Mouse (Mus musculus) kidney, embryonic 16.5 days (tissue): ENCODE measurements around the gene Gsta3. TPM values are rescaled to one million over a fixed set of nuclear protein-coding genes. Genes with fewer than 3 reads are reported as not detected.

Experiments used
- ATAC-seq: fragments of 200-750 bp; cut with Nextera tagmentation; 2 replicates; pipeline ENCODE4 v1.8.0; 2017; ENCODE audit warnings: moderate TSS enrichment; ENCODE audit not compliant: low FRiP score, low TSS enrichment
- H3K27ac ChIP-seq: fragments of 300-500 bp; sonication (generic); 2 replicates; pipeline ENCODE4 v1.5.1; 2014; ENCODE audit warnings: low read length
- H3K27me3 ChIP-seq: fragments of 300-500 bp; sonication (generic); 2 replicates; pipeline ENCODE4 v1.6.1; 2014; ENCODE audit warnings: low read length, control low read depth, mixed read lengths; ENCODE audit not compliant: insufficient read depth
- H3K36me3 ChIP-seq: fragments of 300-500 bp; sonication (generic); 2 replicates; pipeline ENCODE4 v1.6.1; 2014; ENCODE audit warnings: low read length, control low read depth, mixed read lengths; ENCODE audit not compliant: insufficient read depth
- H3K4me1 ChIP-seq: fragments of 300-500 bp; sonication (generic); 2 replicates; pipeline ENCODE4 v1.6.1; 2014; ENCODE audit warnings: low read length, control low read depth, mixed read lengths; ENCODE audit not compliant: insufficient read depth
- H3K4me2 ChIP-seq: fragments of 300-500 bp; sonication (generic); replicated peaks from 2 replicates; pipeline ENCODE4 v1.6.1; 2014; ENCODE audit warnings: low read depth, low read length
- H3K4me3 ChIP-seq: fragments of 300-500 bp; sonication (generic); 2 replicates; pipeline ENCODE4 v1.5.1; 2014; ENCODE audit warnings: mild to moderate bottlenecking, low read length
- H3K9ac ChIP-seq: fragments of 300-500 bp; sonication (generic); replicated peaks from 2 replicates; pipeline ENCODE4 v1.6.1; 2014; ENCODE audit warnings: low read length
- H3K9me3 ChIP-seq: fragments of 300-500 bp; sonication (generic); 2 replicates; pipeline ENCODE4 v1.6.1; 2016; ENCODE audit warnings: low read length, control low read depth
- WGBS: fragments of 180-500 bp; shearing (Covaris S2); extraction: QIAGEN DNeasy Blood & Tissue Kit; methylation state at CpG from one replicate; pipeline ENCODE4 v1.1.7; 2014; 5-methylcytosine and 5-hydroxymethylcytosine counted together
- polyA plus RNA-seq: library from polyadenylated mRNA; unstranded; fragments of >200 nt; fragmentation: Nextera tagmentation; extraction: Ambion mirVana; gene quantifications from 2 replicates; pipeline ENCODE4 v1.2.1, GENCODE M21; 2015

The Gsta3 gene
- polyA plus RNA-seq, 1 experiment from 2014 or later: 14.4 TPM

GRCm38 (mm10) chr1:21291394-21291793 is 51.0 kb downstream of the Gsta3 start:
- no peak for ATAC-seq
- no peaks in the 10 kb centered on the region for H3K36me3 ChIP-seq
- H3K9me3 ChIP-seq: no peaks in the 10 kb centered on the region
- H3K4me3 ChIP-seq: no peak overlapping the region
- H3K4me2 ChIP-seq: no peak overlapping the region
- H3K27me3 ChIP-seq: no peaks in the 10 kb centered on the region
- no peaks in the 10 kb centered on the region for H3K4me1 ChIP-seq
- WGBS: 91% methylated on average over 4 of the region's 4 CpGs
- H3K27ac ChIP-seq: no peak overlapping the region
- H3K9ac ChIP-seq: no peak overlapping the region

GRCm38 (mm10) chr1:21292590-21292989 is 52.2 kb downstream of the Gsta3 start:
- no peak for ATAC-seq
- H3K27ac ChIP-seq: no peak overlapping the region
- no peak overlapping the region for H3K4me2 ChIP-seq
- no peaks in the 10 kb centered on the region for H3K9me3 ChIP-seq
- no peaks in the 10 kb centered on the region for H3K27me3 ChIP-seq
- no peaks in the 10 kb centered on the region for H3K4me1 ChIP-seq
- WGBS: 71% methylated on average over 1 of the region's 1 CpGs
- H3K9ac ChIP-seq: no peak overlapping the region
- no peak overlapping the region for H3K4me3 ChIP-seq
- H3K36me3 ChIP-seq: no peaks in the 10 kb centered on the region

DNA sequence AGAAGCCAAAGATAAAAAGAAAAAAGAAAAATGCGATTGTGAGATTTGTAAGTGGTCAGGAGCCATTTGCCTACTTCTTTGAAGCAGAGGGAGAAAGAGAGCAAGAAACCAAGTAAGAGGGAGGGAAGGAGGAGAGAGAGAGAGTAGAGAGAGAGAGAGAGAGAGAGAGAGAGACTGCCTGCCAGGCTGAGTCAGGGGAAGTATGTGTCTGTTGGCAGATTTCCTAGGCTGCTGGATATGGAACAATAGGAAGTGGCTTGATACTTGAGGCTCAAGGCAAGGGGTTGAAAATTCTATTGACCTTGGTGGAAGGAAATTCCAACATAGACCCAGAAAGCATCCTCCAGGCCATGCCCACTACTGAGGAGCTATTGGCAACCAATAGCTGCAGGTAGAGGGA is 55.8 kb downstream of the Gsta3 start:
- no peak for ATAC-seq
- WGBS: 88% methylated on average over 1 of the region's 1 CpGs
- no peaks in the 10 kb centered on the region for H3K9me3 ChIP-seq
- no peak overlapping the region for H3K4me2 ChIP-seq
- H3K4me3 ChIP-seq: no peak overlapping the region
- no peaks in the 10 kb centered on the region for H3K27me3 ChIP-seq
- no peaks in the 10 kb centered on the region for H3K4me1 ChIP-seq
- H3K9ac ChIP-seq: no peak overlapping the region
- H3K27ac ChIP-seq: no peak overlapping the region
- no peaks in the 10 kb centered on the region for H3K36me3 ChIP-seq

- Histone ChIP-seq H3K9ac (no peak overlapping the region), H3K4me3 (no peak overlapping the region), H3K36me3 (no peaks in the 10 kb centered on the region), H3K9me3 (no peaks in the 10 kb centered on the region), H3K4me2 (no peak overlapping the region), H3K27ac (no peak overlapping the region), H3K4me1 (no peaks in the 10 kb centered on the region), H3K27me3 (no peaks in the 10 kb centered on the region)
- no peak for ATAC-seq
- 96% methylated on average over 4 of the region's 4 CpGs for WGBS
Observed at GRCm38 (mm10) chr1:21298114-21298513, 57.7 kb downstream of the Gsta3 start.

GRCm38 (mm10) chr1:21299826-21300225 is 59.4 kb downstream of the Gsta3 start:
- ATAC-seq: no peak

GRCm38 (mm10) chr1:21301686-21302085 is 61.3 kb downstream of the Gsta3 start:
- no peak overlapping the region for H3K27ac ChIP-seq
- ATAC-seq: no peak
- WGBS: 69% methylated on average over 3 of the region's 3 CpGs
- no peaks in the 10 kb centered on the region for H3K4me1 ChIP-seq
- H3K36me3 ChIP-seq: no peaks in the 10 kb centered on the region
- H3K4me2 ChIP-seq: no peak overlapping the region
- H3K9me3 ChIP-seq: no peaks in the 10 kb centered on the region
- H3K27me3 ChIP-seq: no peaks in the 10 kb centered on the region
- no peak overlapping the region for H3K4me3 ChIP-seq
- H3K9ac ChIP-seq: no peak overlapping the region

More at GRCm38 (mm10) chr1:21299826-21300225, 59.4 kb downstream of the Gsta3 start:
- Histone ChIP-seq H3K4me1 (no peaks in the 10 kb centered on the region), H3K9me3 (no peaks in the 10 kb centered on the region), H3K4me2 (no peak overlapping the region), H3K27me3 (no peaks in the 10 kb centered on the region), H3K27ac (no peak overlapping the region), H3K4me3 (no peak overlapping the region), H3K9ac (no peak overlapping the region), H3K36me3 (no peaks in the 10 kb centered on the region)
- WGBS: 58% methylated on average over 3 of the region's 3 CpGs

DNA sequence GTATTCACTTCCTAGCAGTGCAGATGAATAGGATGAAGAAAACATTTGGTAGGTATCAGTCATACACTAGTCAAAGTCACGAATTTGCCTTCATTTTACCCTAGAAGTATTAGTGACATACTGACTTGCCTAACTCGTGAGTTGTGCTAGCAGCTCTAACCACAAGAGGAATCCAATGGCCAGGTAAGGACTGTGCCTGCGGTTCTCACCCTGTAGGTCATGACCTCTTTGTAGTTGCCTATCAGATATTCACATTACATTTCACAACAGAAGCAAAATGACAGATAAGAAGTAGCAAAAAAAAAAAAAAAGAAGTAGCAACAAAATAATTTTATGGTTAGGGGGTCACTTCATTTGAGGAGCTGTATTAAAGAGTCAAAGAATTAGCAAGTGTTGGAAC is 63.8 kb downstream of the Gsta3 start:
- no peak for ATAC-seq
- H3K9me3 ChIP-seq: no peaks in the 10 kb centered on the region
- H3K4me1 ChIP-seq: no peaks in the 10 kb centered on the region
- H3K9ac ChIP-seq: no peak overlapping the region
- H3K27me3 ChIP-seq: no peaks in the 10 kb centered on the region
- no peak overlapping the region for H3K4me3 ChIP-seq
- WGBS: 77% methylated on average over 3 of the region's 3 CpGs
- H3K36me3 ChIP-seq: no peaks in the 10 kb centered on the region
- H3K4me2 ChIP-seq: no peak overlapping the region
- no peak overlapping the region for H3K27ac ChIP-seq

GRCm38 (mm10) chr1:21304646-21305045 is 64.3 kb downstream of the Gsta3 start:
- no peaks in the 10 kb centered on the region for H3K9me3 ChIP-seq
- no peaks in the 10 kb centered on the region for H3K36me3 ChIP-seq
- H3K27me3 ChIP-seq: no peaks in the 10 kb centered on the region
- 80% methylated on average over 4 of the region's 4 CpGs for WGBS
- no peak overlapping the region for H3K4me3 ChIP-seq
- no peak overlapping the region for H3K4me2 ChIP-seq
- no peak overlapping the region for H3K9ac ChIP-seq
- no peak overlapping the region for H3K27ac ChIP-seq
- ATAC-seq: no peak
- H3K4me1 ChIP-seq: no peaks in the 10 kb centered on the region

- Histone ChIP-seq H3K9ac (no peak overlapping the region), H3K4me1 (no peaks in the 10 kb centered on the region), H3K4me2 (no peak overlapping the region), H3K36me3 (no peaks in the 10 kb centered on the region), H3K27me3 (no peaks in the 10 kb centered on the region), H3K27ac (no peak overlapping the region), H3K9me3 (no peaks in the 10 kb centered on the region), H3K4me3 (no peak overlapping the region)
- WGBS: 93% methylated on average over 3 of the region's 3 CpGs
- no peak for ATAC-seq
Observed at GRCm38 (mm10) chr1:21305443-21305842, 65.1 kb downstream of the Gsta3 start.

- no peak for ATAC-seq
Observed at GRCm38 (mm10) chr1:21314336-21314735, 73.9 kb downstream of the Gsta3 start.

More at GRCm38 (mm10) chr1:21314336-21314735, 73.9 kb downstream of the Gsta3 start:
- 97% methylated on average over 2 of the region's 2 CpGs for WGBS
- Histone ChIP-seq H3K9ac (no peak overlapping the region), H3K4me3 (no peak overlapping the region), H3K27me3 (no peaks in the 10 kb centered on the region), H3K9me3 (no peaks in the 10 kb centered on the region), H3K36me3 (no peaks in the 10 kb centered on the region), H3K27ac (no peak overlapping the region), H3K4me1 (no peaks in the 10 kb centered on the region), H3K4me2 (no peak overlapping the region)
